Mouse (Mus musculus): Measurements from ENCODE around the gene Draxin.

- no peak for TF ChIP-seq CTCF (IDR thresholded peaks at IDR 0.05; ENCODE audit: extremely low read depth, insufficient read depth, insufficient read length, insufficient replicate concordance)
- no peak for TF ChIP-seq POLR2A (IDR thresholded peaks at IDR 0.05; ENCODE audit: low read depth, low read length)
Measured at GRCm38 (mm10) chr4:148158436-148159348, 28.2 kb upstream of the Draxin start.
